Mouse (Mus musculus): Measurements from ENCODE around the gene Sept11. TPM values are rescaled to one million over a fixed set of nuclear protein-coding genes. Genes with fewer than 3 reads are reported as not detected.

Gene Sept11
- polyA plus RNA-seq, 1 experiment, result 137 TPM

DNA sequence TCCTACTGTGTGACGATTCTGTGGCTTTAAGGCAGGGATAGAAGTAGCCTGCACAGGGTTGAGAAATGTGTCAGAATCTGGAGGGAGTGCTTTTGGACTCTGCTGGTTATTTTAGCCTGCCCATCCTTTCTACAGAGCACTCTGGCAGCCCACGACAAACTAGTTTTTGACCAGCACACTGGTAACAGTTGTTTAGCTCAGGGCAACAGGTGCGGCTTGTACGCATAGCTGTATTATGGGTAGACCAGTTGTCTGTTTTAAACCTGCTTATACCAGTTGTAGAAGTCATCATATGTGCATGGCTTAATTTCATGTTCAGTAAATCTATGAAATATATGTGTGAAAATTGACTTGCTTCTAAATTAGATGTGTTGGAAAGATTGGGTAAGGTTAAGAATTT, 12.8 kb downstream of the Sept11 start:
- Histone ChIP-seq H3K4me1 (ENCODE audit: control insufficient read depth, insufficient read depth, low read length) (peaks cover 7% of the 10 kb centered on the region), H3K4me3 (ENCODE audit: insufficient read depth, low read length) (no peak overlapping the region), H3K27ac (ENCODE audit: insufficient read depth, low read length) (no peak overlapping the region)
- TF ChIP-seq CTCF (IDR thresholded peaks at IDR 0.05; ENCODE audit: extremely low read depth, insufficient read depth, low read length), result no peak
- no peak for TF ChIP-seq POLR2A (IDR thresholded peaks at IDR 0.05; ENCODE audit: extremely low read depth, insufficient read depth, low read length)

DNA sequence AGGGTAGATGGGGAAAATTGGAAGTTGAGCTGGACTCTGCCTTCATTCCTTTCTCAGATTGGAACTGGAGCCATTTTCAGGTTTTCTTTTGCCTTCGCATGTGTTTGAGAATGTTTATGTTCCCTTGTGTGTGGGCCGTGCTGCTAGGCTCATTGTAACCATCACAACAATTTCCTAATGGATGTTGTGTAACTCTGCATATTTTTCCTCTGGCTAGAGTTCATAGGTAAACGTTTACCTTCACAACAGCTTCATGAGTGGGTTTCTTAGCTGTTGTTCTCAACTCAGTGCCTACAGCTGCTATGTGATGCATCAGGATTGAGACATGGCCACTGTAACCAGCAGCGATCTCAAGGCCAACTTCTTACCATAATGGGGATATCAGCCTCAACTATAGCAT, 15.5 kb downstream of the Sept11 start:
- Histone ChIP-seq H3K4me3 (ENCODE audit: insufficient read depth, low read length) (no peak overlapping the region), H3K27ac (ENCODE audit: insufficient read depth, low read length) (no peak overlapping the region), H3K4me1 (ENCODE audit: control insufficient read depth, insufficient read depth, low read length) (peaks cover 7% of the 10 kb centered on the region)
- TF ChIP-seq CTCF (IDR thresholded peaks at IDR 0.05; ENCODE audit: extremely low read depth, insufficient read depth, low read length) (no peak), POLR2A (IDR thresholded peaks at IDR 0.05; ENCODE audit: extremely low read depth, insufficient read depth, low read length) (no peak)

- TF ChIP-seq POLR2A (IDR thresholded peaks at IDR 0.05; ENCODE audit: extremely low read depth, insufficient read depth, low read length), result no peak
- no peak for TF ChIP-seq CTCF (IDR thresholded peaks at IDR 0.05; ENCODE audit: extremely low read depth, insufficient read depth, low read length)
- H3K27ac ChIP-seq (ENCODE audit: insufficient read depth, low read length), result no peak overlapping the region
- H3K4me3 ChIP-seq (ENCODE audit: insufficient read depth, low read length), result no peak overlapping the region
- H3K4me1 ChIP-seq (ENCODE audit: control insufficient read depth, insufficient read depth, low read length), result peaks cover 8% of the 10 kb centered on the region
Observed at GRCm38 (mm10) chr5:93109555-93109954, 16.3 kb downstream of the Sept11 start.

GRCm38 (mm10) chr5:93112290-93112689, 19.1 kb downstream of the Sept11 start:
- TF ChIP-seq CTCF (IDR thresholded peaks at IDR 0.05; ENCODE audit: extremely low read depth, insufficient read depth, low read length) (no peak), POLR2A (IDR thresholded peaks at IDR 0.05; ENCODE audit: extremely low read depth, insufficient read depth, low read length) (no peak)
- no peak overlapping the region for H3K27ac ChIP-seq (ENCODE audit: insufficient read depth, low read length)
- H3K4me3 ChIP-seq (ENCODE audit: insufficient read depth, low read length), result no peak overlapping the region
- H3K4me1 ChIP-seq (ENCODE audit: control insufficient read depth, insufficient read depth, low read length), result peaks cover 9% of the 10 kb centered on the region

GRCm38 (mm10) chr5:93113517-93113916, 20.3 kb downstream of the Sept11 start:
- Histone ChIP-seq H3K4me1 (ENCODE audit: control insufficient read depth, insufficient read depth, low read length) (peaks cover 8% of the 10 kb centered on the region), H3K27ac (ENCODE audit: insufficient read depth, low read length) (no peak overlapping the region), H3K4me3 (ENCODE audit: insufficient read depth, low read length) (no peak overlapping the region)
- TF ChIP-seq CTCF (IDR thresholded peaks at IDR 0.05; ENCODE audit: extremely low read depth, insufficient read depth, low read length) (no peak), POLR2A (IDR thresholded peaks at IDR 0.05; ENCODE audit: extremely low read depth, insufficient read depth, low read length) (no peak)

GRCm38 (mm10) chr5:93114515-93114914, 21.3 kb downstream of the Sept11 start:
- H3K4me1 ChIP-seq (ENCODE audit: control insufficient read depth, insufficient read depth, low read length), result peaks cover 7% of the 10 kb centered on the region
- H3K4me3 ChIP-seq (ENCODE audit: insufficient read depth, low read length), result no peak overlapping the region
- TF ChIP-seq POLR2A (IDR thresholded peaks at IDR 0.05; ENCODE audit: extremely low read depth, insufficient read depth, low read length), result no peak
- TF ChIP-seq CTCF (IDR thresholded peaks at IDR 0.05; ENCODE audit: extremely low read depth, insufficient read depth, low read length), result no peak
- no peak overlapping the region; the same call in 1 of the 2 replicates for H3K27ac ChIP-seq (ENCODE audit: insufficient read depth, low read length)

DNA sequence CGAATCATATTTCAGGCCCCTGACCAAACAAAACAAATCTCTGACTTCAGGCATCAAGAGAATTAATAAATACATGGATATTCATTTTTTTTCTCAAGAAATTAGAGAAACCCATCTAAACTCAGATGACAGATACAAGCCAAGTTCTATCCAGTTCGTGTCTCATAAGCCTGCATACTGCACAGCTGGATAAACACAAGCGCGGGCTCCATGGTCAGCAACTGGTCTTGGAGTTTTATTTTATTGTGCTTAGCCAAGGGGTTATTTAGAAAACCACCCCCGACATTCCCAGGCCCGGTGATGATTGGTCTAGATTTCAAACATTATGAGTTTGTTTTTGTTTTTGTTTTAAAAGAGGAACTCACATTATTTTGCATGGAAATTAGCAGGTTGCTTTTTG, 21.8 kb downstream of the Sept11 start:
- H3K4me3 ChIP-seq (ENCODE audit: insufficient read depth, low read length), result no peak overlapping the region
- peaks cover 7% of the 10 kb centered on the region for H3K4me1 ChIP-seq (ENCODE audit: control insufficient read depth, insufficient read depth, low read length)
- TF ChIP-seq POLR2A (IDR thresholded peaks at IDR 0.05; ENCODE audit: extremely low read depth, insufficient read depth, low read length), result no peak
- TF ChIP-seq CTCF (IDR thresholded peaks at IDR 0.05; ENCODE audit: extremely low read depth, insufficient read depth, low read length), result no peak
- no peak overlapping the region for H3K27ac ChIP-seq (ENCODE audit: insufficient read depth, low read length)

DNA sequence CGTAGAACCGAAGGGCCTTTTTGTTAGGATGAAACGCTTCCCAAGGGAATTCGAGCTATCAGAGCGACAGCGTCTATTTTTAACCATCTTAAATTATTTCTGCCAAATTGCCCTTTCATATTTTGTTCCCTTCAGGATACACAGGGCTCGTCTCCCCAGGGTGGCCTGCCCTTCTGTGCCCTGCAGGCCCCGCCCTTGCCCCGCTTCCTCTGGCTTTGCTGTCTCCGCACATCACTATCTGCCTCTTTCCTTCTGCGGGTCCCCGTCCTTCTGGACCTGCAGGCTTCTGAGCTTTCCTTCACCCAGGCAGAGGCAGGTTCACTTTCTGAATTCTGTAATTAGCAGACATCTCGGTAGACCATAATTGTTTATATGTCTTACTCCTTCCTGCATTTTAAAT, 22.6 kb downstream of the Sept11 start:
- Histone ChIP-seq H3K27ac (ENCODE audit: insufficient read depth, low read length) (no peak overlapping the region), H3K4me3 (ENCODE audit: insufficient read depth, low read length) (no peak overlapping the region), H3K4me1 (ENCODE audit: control insufficient read depth, insufficient read depth, low read length) (peaks cover 6% of the 10 kb centered on the region)
- no peak for TF ChIP-seq CTCF (IDR thresholded peaks at IDR 0.05; ENCODE audit: extremely low read depth, insufficient read depth, low read length)
- no peak for TF ChIP-seq POLR2A (IDR thresholded peaks at IDR 0.05; ENCODE audit: extremely low read depth, insufficient read depth, low read length)

- no peak overlapping the region for H3K4me3 ChIP-seq (ENCODE audit: insufficient read depth, low read length)
- peaks cover 5% of the 10 kb centered on the region; the same call in 1 of the 2 replicates for H3K4me1 ChIP-seq (ENCODE audit: control insufficient read depth, insufficient read depth, low read length)
- TF ChIP-seq POLR2A (IDR thresholded peaks at IDR 0.05; ENCODE audit: extremely low read depth, insufficient read depth, low read length) (no peak), CTCF (IDR thresholded peaks at IDR 0.05; ENCODE audit: extremely low read depth, insufficient read depth, low read length) (no peak)
- no peak overlapping the region for H3K27ac ChIP-seq (ENCODE audit: insufficient read depth, low read length)
Observed at GRCm38 (mm10) chr5:93117648-93118047, 24.4 kb downstream of the Sept11 start.

GRCm38 (mm10) chr5:93121660-93122059, 28.4 kb downstream of the Sept11 start:
- no peak overlapping the region for H3K27ac ChIP-seq (ENCODE audit: insufficient read depth, low read length)
- peaks cover 5% of the 10 kb centered on the region; the same call in 1 of the 2 replicates for H3K4me1 ChIP-seq (ENCODE audit: control insufficient read depth, insufficient read depth, low read length)
- no peak for TF ChIP-seq CTCF (IDR thresholded peaks at IDR 0.05; ENCODE audit: extremely low read depth, insufficient read depth, low read length)
- TF ChIP-seq POLR2A (IDR thresholded peaks at IDR 0.05; ENCODE audit: extremely low read depth, insufficient read depth, low read length), result no peak
- H3K4me3 ChIP-seq (ENCODE audit: insufficient read depth, low read length), result no peak overlapping the region
